Mouse (Mus musculus): ENCODE results near the gene Lgals8.
"Not testable (repeated sequence)": the region's sequence is repeated elsewhere in the genome, so short reads cannot be mapped to it uniquely, and the experiment has no call there.

Lgals8 gene

DNA sequence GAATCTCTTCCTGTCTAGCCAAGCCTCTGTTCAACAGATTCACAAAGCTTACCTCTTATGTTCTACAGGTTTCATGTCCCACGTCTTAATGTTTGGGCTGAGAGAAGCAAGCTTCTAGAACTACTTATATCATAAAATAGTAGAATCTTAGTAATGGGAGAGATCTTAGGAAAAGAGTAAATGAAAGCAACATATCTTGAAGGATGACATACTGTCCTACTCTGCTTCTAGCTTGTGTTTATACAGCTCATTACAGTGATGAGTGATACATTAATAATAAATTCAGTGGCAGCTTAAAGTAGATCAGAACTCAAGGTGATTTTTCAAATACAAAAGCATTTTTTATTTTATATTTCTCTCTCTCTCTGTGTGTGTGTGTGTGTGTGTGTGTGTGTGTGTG is at the start of gene Lgals8:
Gene Lgals8, minus strand, starts transcription at position 101 of the 400 bp plus-strand sequence.
- DNase-seq = no peak

DNA sequence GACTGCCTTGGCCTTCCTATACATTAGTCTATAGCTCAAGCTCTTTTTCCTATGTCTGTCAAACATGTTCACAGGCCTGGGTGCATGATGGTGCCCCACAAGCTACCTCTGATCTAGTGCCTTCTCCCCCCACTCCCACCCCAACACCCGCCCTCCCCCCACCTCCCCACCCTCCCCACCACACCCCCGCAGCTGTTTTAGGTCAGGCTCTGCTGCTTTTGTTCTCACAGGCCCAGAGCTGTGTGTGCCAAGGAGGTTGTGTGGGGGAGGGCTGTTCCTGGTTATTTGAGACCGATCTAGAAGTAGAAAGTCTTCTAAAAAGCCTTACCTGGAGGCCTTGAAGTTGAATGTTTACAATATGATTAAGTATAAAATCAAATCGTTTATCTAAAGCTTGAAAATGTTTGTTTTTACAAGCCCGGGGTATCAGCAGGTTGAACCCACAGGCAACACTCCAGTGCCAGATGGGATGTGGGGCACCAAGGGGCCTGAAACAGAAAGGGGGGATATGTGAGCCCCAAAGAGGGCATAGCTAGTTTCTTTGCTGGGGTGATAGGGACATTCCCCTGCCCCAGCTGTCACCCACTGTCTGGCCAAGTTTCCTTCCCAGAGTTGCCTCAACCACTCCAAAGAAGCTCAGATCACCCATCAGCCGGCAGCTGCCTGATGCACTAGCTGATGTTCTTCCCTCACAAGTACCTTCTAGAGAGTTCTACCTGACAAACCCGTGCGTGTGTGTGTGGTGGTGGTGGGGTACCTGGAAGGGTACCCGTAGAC is 46.6 kb upstream of the Lgals8 start:
- DNase-seq = no peak

DNA sequence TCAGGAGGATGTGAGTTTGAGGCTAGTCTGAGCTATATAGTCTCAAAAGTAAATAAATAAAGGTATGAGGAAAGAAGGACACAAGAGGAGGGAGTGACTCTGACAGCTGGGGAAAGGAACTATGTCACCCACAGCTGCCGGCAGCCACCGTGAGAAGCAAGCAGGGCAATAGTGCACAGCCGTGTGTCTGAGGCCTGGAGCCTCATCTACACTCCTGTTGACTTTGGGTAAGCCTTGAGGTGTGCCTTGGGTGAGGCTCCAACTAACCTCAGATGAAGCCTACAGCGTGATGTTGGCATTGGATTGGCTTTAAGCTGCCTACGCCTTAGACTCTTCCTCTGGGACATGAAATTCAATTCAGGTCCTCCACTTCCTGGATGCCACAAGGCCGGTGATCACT is 45.3 kb upstream of the Lgals8 start:
- no peak for DNase-seq

DNA sequence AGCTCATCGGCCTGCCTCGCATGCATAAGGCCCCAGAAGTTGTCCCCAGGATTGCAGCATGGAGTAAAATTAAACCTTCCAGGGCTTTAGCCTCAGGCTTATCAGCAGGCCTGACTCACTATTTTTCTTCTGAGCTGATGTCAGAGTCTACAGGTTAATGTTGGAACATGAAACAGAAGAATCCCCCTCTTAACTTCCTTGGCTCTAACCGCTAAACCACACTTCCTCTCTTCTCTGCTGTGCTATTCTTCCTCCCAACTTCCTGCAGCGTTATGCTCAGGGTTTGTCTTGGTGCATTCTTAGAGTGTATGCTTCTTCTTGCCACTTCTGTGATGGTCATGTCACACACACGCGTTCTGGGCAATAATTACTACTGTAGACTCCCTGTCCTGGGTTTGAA is 42.7 kb upstream of the Lgals8 start:
- DNase-seq = no peak

DNA sequence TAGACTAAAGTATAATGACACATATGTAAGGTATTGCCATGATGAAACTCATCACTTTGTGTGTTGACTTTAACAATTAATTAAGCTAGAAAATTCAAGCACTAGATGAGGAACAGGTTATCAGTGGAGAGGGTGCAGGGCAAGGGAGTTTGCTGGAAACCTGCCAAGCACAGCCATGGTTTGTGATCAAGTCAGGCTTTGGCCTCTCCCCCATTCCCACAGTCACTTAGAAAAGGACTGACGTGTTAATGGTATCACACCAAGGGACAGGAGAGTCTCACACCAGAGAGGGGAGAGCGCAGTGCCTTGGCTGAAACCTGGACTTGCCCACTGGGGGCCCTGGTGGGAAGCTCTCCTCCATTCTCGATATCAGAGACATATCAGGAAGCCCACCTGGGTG is 40.6 kb upstream of the Lgals8 start:
- DNase-seq = no peak

DNA sequence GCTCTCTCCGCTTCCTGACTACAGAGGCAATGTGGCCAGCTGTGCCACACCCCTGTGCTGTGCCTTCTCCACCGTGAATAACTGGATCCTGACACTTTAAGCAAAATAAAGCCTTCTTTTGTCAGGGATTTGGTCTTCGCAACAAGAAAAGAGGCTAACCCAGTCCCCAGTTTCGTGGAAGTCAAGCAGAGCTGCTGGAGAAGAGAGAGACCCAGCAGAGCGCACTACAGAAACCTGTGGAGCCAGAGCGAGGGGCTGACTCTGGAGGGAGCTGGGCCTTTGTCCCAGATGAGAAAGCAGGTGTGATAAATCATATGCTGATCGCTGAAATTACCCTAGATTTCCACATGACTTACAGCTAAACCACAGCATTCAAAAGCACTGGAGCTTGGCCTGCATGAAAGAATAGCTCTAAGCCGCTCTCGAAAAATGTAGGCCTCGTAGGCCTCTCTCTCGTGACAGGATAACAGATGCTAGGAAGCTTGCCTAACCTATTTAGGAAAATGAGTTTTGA is 38.6 kb upstream of the Lgals8 start:
- no peak for DNase-seq

DNA sequence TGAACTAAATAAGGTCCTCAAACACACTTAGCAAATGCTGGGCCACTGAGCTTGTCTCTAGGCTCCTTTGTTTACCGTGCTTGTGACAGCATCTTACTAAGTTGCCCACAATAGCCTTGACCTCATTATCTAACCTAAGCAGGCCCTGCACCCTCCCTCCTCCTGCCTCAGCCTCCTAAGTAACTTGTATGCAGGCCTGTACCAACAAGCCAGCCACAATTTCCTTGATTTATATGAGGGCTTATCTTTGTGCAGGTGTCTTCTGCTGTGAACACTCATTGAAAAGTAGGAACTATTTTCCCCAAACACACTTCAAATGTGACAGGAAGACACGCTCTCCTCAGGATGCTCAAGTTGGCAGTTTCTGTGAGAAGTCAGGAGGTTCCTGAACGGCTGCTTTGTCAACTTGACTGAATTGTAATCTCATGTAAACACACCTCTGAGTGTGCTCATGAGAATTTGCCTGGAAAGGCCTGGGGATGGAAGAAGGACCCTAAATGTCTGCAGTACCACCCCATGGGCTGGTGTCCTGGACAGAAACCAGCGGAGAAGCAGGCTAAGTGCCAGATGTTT is 38.0 kb upstream of the Lgals8 start:
- no peak for DNase-seq

DNA sequence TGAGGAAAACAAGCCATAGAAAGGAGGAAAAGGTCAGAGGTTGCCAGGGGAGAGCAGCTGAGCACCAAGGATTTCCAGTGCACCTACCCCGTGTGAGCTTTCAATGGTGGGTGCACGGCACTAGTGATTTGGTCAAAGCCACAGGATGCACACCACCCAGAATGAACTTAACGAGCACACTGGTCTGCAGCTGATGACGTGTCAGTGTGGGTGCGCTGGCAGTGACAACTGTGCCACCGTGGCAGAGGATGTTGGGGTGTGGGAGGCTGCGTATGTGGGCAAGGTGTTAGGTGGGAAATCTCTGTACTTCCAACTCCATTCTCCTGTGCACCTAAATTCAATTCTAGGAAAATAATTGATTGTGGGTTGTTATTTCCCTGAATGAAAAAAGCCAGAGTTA is 34.4 kb upstream of the Lgals8 start:
- peak; percentile 7 for DNase-seq

DNA sequence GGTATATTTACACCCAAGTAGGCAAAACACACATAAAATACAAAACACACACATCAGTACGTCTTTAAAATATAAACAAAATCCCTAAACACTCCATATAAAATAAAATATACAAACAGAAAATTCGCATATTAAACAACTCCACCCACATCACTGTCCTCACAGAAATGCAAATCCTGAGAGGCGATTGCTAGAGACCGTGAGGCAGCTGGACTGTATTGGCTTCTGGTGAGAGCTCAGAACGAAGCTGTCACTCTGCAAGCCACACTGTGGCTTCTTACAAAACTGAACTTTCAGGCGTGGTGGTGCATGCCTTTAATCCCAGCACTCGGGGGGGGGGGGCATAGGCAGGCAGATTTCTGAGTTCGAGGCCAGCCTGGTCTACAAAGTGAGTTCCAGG is 33.1 kb upstream of the Lgals8 start:
- no peak for DNase-seq

DNA sequence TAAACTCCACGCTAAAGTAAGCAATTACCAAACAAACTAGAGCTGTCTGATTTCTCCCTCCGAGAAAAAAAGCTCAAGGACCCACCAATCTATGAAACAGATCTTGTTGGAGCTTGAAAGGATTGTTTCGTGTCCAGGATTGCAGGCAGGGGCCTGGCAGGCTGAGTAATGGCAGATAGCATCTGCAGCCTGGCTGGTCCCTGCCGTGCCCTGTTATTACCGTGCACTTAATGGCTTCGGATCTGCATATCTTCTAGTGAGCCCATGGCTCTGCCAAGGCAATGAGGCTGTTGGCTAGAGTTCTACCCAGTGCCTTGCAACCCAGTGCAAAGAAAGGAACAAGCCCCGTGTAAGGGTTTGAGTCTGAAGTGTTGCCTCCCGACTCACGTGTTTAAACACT is 30.0 kb upstream of the Lgals8 start:
- DNase-seq = no peak

DNA sequence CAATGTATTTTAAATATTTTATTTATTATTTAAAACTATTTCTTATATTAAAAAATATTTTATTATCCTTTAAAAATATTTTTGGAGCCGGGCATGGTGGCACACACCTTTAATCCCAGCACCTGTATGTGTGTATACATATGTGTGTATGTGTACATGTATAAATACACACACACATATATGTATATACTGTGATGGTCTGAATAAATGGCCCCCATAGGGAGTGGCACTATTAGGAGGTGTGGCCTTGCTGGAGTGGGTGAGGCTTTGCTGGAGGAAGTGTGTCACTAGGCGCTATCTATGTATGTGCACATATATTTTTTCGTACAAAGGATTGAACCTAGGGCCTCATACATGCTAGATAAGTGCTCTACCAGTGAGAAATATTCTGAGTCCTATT is 27.8 kb upstream of the Lgals8 start:
- no peak for DNase-seq

DNA sequence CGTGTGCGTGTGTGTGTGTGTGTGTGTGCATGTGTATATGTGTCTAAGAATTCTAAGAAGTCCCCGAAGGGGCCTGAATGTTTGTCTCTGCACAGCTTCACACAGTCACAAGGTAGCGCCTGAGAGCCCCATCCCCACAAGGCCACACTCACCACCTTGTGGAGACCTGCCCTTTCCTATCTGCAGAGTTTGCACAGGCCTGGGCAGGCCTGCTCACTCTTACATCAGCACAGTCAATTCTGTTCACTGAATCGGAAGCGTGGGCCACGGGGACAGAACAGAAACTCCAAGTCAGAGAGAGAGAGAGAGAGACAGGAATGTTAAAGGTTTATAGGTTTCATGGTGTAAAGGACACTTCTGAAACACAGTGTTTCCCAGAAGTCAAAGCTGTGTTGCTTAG is 20.9 kb upstream of the Lgals8 start:
- DNase-seq = no peak

DNA sequence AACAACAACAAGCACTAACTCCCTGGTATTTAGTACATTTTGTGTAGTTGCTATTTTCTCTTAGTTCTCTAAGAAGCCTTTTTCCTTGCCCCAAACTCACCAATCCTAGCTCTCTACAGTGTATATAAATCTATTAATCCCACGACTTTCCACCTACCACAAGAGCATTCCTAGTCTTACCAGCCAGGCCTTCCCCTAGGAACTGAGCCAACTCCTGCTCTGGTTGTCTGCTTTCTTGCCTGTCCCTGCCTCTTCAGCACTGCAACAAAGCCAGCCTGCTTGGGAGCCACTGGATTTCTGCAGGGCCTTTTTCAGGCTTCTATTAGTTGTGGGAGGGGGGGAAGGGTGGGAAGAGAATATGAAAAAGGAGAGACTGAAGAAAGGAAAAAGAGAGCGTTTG is 20.5 kb upstream of the Lgals8 start:
- DNase-seq = no peak

DNA sequence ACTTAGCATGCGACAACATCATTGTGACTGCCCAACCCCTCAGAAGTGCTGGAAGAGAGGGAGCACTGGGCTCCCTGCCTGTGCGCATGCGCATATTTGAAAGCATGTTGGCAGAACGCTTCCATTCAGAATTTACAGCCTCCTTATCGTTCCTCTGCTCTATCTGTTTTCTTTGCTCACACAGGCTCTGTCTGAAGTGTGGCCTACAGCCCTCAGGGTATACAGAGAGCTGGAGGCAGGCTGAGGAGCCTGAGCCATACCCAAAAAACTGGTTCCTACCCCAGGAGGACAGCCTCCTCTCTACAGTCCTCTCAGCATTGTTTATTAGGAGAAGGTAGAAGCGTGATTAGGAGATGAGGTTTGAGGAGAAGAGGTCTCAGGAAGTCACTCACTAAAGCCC is 15.1 kb upstream of the Lgals8 start:
- no peak for DNase-seq

DNA sequence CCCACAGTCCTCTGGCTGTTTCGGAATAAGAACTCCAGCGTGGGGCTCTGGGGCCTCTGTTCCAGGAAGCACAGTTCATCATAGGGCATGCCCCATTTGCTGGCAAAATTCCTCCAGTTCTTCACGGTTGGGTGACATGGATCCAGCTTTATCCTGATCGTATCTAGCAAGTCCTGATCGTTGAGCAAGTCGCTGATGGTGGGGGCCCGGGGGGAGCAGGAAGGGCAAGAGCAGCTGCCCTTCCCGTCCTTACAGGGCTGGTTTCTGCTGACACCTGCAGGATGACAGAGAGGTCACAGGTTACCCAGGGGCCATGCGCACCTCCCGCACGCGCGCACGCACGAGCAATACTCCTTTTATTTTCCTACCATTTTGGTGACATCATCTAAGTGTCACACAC is 13.6 kb upstream of the Lgals8 start:
- DNase-seq = no peak

DNA sequence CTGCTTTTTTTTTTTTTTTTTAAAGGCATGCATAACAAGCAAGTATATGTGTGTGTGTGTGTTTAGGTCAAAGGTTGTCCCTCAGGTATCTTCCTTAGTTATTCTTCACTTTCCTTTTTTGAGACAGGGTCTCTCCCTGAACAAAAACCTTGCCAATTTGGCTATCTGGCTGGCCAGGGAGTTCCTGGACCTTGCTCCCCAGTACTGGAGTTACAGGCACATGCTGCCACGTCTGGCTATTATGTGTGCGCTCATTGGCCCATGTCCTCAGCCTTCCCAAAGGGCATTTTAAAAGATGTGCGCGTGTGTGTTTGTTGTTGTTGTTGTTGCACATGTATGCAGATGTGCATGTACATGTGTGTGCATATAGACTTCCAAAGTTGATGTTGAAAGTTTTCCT is 12.1 kb upstream of the Lgals8 start:
- no peak for DNase-seq

DNA sequence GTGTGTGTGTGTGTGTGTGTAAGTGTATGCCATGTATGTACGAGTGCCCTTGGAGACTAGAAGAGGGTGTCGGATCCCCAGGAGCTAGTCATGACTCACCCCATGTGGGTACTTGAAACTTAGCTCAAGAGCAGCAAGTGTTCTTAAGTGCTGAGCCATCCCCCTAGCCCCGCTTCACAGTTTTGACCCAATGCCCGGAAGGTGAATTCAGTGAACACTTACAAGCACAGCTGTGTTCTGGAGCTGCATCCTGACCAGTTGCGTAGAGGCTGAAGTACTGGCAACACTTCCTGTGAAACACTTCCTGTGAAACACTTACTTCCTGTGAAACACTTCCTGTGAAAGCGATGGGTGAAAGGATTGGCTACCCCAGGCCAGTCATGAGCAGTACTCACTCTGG is 10.5 kb upstream of the Lgals8 start:
- DNase-seq = no peak

DNA sequence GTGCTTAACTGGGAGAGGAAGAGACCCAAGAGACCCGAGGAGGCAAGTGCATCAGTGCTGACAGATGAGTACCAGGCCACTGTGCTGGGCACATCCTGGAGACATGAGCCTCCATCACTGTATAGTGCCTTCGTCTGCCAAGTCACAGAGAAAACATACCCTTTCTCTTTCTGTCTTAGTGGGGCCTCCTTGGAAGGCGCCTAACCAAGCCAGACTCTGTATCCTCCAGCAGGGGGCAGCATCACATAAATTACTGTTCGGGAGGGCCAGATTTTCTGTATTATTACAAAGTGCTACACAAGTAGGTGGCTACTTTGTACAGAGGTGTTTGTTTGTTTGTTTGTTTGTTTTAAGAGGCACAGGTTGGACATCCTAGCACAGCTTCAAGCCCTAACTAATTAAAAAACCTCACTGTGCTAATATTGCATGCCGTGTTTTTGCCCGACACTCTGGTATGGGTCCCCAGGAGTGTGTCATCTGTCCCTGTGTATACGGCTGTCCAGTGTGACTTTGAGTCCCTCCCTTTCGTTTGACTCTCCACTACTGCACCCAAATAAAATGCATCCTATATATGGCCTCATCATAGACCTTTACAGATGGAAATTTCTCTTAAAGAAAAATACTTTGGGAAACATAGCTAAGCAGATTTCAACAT is 9.1 kb upstream of the Lgals8 start:
- peak; percentile 70 for DNase-seq

DNA sequence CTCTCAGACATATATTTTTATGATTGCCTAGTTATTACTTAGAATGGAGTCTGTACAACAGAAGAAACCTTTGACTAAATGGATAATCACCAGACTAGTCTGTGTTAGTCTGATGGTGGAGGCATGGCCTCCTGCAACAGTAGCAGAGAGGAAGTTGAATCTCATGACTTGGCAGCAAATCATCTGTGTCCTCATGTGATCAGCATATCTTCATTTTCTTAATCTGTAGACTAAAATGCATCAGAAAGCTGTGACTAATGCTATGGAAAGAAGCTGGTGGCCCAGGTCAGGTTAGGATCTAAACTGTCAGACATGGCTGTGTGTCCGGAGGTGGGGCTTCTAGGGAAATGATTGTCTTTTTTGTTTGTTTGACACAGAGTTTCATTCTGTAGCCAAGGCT is 3.7 kb upstream of the Lgals8 start:
- no peak for DNase-seq

DNA sequence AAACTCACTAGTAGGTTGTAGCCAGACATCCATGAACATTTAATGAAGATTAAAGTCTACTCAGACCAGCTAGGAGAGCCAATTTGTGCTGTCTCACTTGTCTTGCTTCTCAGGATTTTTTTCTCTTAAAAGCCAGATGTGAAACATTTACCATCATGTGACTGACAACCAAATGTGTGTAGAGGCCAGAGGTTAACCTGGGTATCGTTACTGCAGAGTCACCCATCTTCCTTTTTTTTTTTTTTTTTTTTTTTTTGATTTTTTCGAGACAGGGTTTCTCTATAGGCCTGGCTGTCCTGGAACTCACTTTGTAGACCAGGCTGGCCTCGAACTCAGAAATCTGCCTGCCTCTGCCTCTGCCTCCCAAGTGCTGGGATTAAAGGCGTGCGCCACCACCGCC is 585 bp downstream of the Lgals8 start:
- not testable (repeated sequence) for DNase-seq

DNA sequence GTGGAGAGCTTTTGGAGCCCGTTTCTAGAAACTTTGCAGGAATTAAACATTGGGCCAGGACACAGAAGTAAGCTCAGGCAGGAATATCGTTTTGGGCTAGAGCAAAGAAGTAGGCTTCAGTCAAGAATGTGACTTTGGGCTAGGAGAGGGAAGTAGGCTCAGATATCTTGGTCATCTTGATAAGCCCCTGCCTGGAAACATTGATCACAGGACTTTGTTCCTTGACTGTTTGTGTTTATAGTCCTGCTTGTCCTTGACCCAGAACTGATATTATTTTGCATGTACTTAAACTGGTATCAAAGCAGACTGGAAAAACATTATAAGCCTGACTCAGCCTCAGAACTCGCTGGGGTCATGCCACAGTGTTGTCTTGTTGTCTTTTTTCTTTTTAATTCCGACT is 2.1 kb downstream of the Lgals8 start:
- DNase-seq = no peak

DNA sequence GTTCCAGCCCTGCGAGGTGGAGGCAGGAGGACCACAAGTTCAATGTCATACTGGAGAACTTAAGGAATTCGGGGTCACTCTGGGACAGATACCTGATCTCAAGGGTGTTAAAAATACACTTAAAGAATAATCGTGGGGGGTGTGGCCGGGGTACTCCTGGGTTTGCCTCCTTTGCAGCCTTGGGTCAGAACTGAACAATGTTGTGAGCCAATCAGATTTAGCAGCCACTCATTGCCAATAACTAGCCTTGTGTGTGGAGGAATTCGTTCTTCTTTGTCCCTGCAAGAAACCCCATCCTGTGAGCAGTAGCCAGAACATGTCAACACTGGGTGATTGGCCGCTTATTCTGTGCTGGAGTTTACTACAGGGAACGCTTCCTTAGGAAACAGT is 3.0 kb downstream of the Lgals8 start:
- no peak for DNase-seq

DNA sequence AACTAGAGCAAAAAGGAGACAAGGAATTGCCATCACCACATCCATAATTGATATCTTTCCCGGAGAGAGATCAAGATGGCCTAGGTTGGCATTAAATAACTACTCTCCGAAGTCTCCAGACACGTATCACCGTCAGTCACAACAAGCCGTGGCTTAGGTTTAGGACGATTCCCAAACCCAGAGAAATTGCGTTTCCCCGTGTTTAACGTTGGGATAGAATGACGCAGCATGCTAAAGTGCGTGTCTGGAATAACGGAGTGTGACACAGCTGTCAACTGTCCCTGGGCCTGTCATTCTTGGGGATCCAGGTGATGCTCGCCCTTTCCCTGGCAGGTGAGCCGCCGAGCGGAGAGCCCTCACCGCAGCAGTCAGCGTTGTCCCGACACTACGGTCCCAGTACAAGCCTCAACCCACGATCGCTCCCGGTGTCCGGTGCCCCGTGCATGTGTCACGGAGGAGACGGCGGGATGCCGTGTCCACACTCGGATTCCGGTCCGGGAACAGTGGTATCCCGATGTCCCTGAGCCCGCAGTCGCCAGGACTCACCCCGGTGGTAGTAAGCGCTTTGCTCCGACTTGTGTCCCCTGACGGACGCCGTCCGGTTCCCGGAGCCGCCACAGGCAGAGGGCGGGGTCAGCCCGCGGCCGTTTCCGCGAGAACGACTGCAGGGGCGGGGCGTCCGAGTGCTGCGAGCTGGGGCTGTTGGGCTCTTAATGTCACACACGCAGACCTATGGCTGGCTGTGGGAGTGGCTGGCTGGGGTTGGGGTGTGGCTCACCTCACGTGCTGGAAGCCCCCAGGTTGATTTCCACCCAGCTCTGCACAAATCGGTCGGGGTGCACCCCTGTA is 3.6 kb downstream of the Lgals8 start:
- DNase-seq = peak; percentile 87

All from right cerebral cortex, postnatal 25 days (tissue).